Mouse (Mus musculus) heart, adult 2 months (tissue): ENCODE measurements at regions not wholly inside any gene's neighbourhood (a gene's known extent, or its start where the extent isn't known, plus 50 kb on each side); places are given as distances from the start of the nearest gene placed in this dataset.

ENCODE experiments used
- DNase-seq, 2 experiments: peaks; one replicate each; pipeline ENCODE4 v3.0.0; 2021
- H3K27ac ChIP-seq: fragments of 200-600 bp; 2 replicates; pipeline ENCODE4 v1.8.1; 2022
- H3K27me3 ChIP-seq: fragments of 200-500 bp; 2 replicates; pipeline ENCODE4 v1.6.1; 2012; ENCODE audit warnings: mild to moderate bottlenecking, low read length, inconsistent platforms, mixed read lengths; ENCODE audit not compliant: control insufficient read depth, insufficient read depth
- H3K36me3 ChIP-seq: fragments of 200-500 bp; 2 replicates; pipeline ENCODE4 v1.6.1; 2012; ENCODE audit warnings: low read length, inconsistent platforms; ENCODE audit not compliant: control insufficient read depth, insufficient read depth
- H3K4me1 ChIP-seq: fragments of 200-500 bp; 2 replicates; pipeline ENCODE4 v1.6.1; 2011; ENCODE audit warnings: low read length; ENCODE audit not compliant: control insufficient read depth, insufficient read depth
- H3K4me3 ChIP-seq: fragments of 200-600 bp; 2 replicates; pipeline ENCODE4 v1.8.1; 2022
- H3K79me2 ChIP-seq: fragments of 200-500 bp; replicated peaks from 2 replicates; pipeline ENCODE4 v1.6.1; 2012; ENCODE audit warnings: mild to moderate bottlenecking, inconsistent platforms, low read length, moderate library complexity, mixed read lengths; ENCODE audit not compliant: control insufficient read depth, insufficient read depth
- H3K9ac ChIP-seq: fragments of 200-500 bp; 2 replicates; pipeline ENCODE4 v1.6.1; 2012; ENCODE audit warnings: low read depth, mild to moderate bottlenecking, control low read depth, inconsistent platforms, low read length, mixed read lengths
- CTCF ChIP-seq: fragments of 200-600 bp; IDR thresholded peaks from 2 replicates; pipeline ENCODE4 v1.8.1; 2022; ENCODE audit warnings: antibody characterized with exemption, mild to moderate bottlenecking, moderate library complexity
- EP300 ChIP-seq: fragments of 200-500 bp; IDR thresholded peaks from 2 replicates; pipeline ENCODE4 v1.6.1; 2011; ENCODE audit warnings: low read depth, low read length, control low read depth; ENCODE audit not compliant: insufficient read depth
- POLR2A ChIP-seq: fragments of 200-500 bp; IDR thresholded peaks from 2 replicates; pipeline ENCODE4 v1.6.1; 2011; ENCODE audit warnings: mild to moderate bottlenecking, low read depth, low read length, control low read depth; ENCODE audit not compliant: insufficient read depth
- WGBS: fragments of 180-500 bp; shearing (Covaris S2); methylation state at CpG from one replicate; pipeline ENCODE4 v1.1.7; 2018; 5-methylcytosine and 5-hydroxymethylcytosine counted together
- intact Hi-C: fragments of 180-260 bp; cut with DNase I; formaldehyde crosslinking; loops from one replicate; pipeline ENCODE4 v1.15.1; 2025

DNA sequence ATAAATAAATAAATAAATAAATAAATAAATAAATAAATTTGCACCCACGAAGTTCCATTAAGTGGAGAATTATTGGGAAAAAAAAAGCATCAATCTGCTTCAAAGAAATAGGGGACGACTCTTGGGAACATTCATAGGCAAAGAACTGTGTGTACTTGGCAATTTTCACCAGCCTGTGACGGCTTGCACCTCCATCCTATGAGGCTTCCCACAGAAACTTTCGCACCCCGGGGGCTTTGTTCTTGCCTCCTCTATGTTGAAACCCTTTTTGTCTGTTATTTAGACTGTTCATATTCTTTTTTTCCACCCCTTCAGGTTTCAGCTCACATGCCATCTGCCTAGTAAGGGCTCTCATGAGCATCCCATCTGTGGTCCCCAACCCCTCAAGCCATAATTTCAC lies 570.0 kb downstream of the Ttll7 start:
- no peak overlapping the region for H3K9ac ChIP-seq
- intact Hi-C loops = no loop called here
- no peak overlapping the region for H3K4me3 ChIP-seq
- no peaks in the 10 kb centered on the region for H3K36me3 ChIP-seq
- no peaks in the 10 kb centered on the region for H3K27me3 ChIP-seq
- WGBS = 80% methylated on average over 5 of the region's 5 CpGs
- H3K27ac ChIP-seq = no peak overlapping the region
- H3K4me1 ChIP-seq = no peaks in the 10 kb centered on the region
- H3K79me2 ChIP-seq = no peaks in the 10 kb centered on the region
- DNase-seq = no peak
- no peak for TF ChIP-seq EP300
- no peak for TF ChIP-seq CTCF
- TF ChIP-seq POLR2A = no peak

DNA sequence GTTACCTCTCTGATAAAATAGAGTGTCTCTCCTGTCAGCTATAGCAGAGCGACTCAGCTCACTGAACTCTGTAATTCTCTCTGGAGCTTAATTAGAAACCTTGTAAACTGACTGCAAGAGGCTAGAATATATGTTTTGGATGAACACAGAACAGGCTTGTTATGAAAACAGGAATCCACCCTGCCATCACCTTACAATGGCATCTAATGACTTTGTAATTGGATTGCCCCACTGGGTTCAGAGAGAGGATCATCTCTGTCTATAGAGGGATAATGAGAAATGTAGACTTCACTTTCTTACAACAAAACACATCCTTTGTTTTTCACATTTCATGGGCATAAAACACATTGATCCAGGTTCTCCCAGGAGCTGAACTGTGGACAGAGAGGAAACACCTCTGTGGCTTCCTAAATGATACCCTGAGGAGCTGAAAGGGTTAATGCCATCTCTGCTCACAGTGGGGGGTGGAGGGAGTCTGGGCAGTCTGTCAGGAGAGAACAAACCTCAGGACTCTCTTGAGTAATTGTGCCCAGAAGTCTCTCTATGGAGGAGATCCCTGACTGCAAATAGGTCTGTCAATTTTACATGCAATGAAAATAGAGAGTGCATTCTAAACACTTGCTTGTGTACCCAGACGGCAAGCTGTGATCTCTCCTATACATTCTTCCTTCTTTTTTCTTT lies 571.9 kb downstream of the Ttll7 start:
- Histone ChIP-seq H3K9ac (no peak overlapping the region), H3K27me3 (no peaks in the 10 kb centered on the region), H3K4me3 (no peak overlapping the region), H3K4me1 (no peaks in the 10 kb centered on the region), H3K36me3 (no peaks in the 10 kb centered on the region), H3K27ac (no peak overlapping the region), H3K79me2 (no peaks in the 10 kb centered on the region)
- intact Hi-C loops = no loop called here
- TF ChIP-seq POLR2A (no peak), EP300 (no peak), CTCF (no peak)
- WGBS = 72% methylated on average over 2 of the region's 2 CpGs
- DNase-seq = no peak

DNA sequence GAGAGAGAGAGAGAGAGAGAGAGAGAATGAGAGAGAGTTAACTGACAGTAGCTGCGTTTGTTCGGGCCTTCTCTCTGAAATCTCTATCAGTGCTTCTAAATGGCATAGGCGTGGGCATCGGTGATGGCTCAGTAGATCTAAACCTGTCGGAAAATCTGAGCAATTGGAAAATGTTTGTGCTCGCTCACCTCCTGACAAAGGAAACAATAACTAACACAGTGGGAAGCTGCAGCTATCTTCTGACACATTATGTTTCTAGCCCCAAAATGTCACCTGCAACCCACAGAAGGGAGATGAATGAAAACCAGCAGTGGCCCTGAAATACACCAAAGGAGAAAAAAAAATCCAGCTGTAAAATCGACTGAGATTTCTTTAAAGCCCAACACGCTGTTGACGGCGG lies 576.7 kb downstream of the Ttll7 start:
- TF ChIP-seq CTCF (no peak), EP300 (no peak), POLR2A (no peak)
- no peak for DNase-seq
- Histone ChIP-seq H3K4me3 (no peak overlapping the region), H3K9ac (no peak overlapping the region), H3K36me3 (no peaks in the 10 kb centered on the region), H3K79me2 (no peaks in the 10 kb centered on the region), H3K27ac (no peak overlapping the region), H3K27me3 (no peaks in the 10 kb centered on the region), H3K4me1 (no peaks in the 10 kb centered on the region)
- intact Hi-C loops = no loop called here
- 63% methylated on average over 10 of the region's 10 CpGs for WGBS

DNA sequence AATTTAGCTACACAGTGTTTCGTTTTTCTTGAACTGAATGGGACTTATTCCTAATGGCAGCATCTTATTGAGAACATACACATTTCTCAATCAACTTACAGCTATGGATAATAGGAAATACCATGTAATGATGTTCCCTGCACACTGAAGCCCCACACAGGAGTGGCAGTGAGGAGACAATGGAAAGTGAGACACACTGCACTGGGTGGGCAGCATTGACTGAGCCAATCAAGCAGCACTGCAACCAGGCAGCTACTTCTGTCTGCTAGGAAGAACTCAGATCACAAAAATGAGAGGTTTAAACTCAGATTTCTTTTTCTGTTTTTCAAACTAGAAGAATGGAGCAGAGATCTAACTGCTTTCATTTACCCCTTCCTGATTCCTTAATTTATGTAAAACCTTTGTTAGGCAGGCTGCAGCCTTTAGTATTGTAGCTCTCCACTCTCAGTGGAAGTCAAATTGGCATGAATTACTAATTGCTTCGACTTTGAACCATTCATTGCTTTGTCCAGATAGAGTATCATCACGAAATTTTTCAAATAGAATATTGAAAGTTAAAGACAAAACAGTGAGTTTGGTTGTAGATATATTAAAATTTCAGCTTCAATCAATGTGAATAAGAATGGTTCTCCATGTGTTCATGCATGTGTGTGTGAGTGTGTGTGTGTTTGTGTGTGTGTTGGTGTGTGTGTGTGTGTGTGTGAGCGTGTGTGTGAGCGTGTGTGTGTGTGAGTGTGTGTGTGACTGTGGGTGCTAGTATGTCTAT lies 590.9 kb downstream of the Ttll7 start:
- intact Hi-C loops = no loop called here
- Histone ChIP-seq H3K27me3 (no peaks in the 10 kb centered on the region), H3K9ac (no peak overlapping the region), H3K79me2 (no peaks in the 10 kb centered on the region), H3K4me3 (no peak overlapping the region), H3K36me3 (no peaks in the 10 kb centered on the region), H3K27ac (no peak overlapping the region), H3K4me1 (no peaks in the 10 kb centered on the region)
- WGBS = 67% methylated on average over 5 of the region's 5 CpGs
- no peak for DNase-seq
- TF ChIP-seq EP300 (no peak), CTCF (no peak), POLR2A (no peak)

DNA sequence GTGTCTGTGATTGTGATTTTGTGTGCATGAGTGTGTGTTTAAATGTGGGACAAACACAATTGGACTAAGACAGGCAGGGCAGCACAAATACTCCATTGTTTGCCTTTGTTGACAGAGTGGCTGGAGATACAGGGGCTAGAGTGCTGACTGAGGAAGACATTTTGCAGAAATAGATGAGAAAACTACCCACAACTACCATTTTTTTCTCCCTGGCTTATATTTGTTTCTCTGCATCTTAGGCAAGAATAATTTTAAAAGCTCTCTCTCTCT lies 591.5 kb downstream of the Ttll7 start:
- TF ChIP-seq EP300 (no peak), POLR2A (no peak), CTCF (no peak)
- Histone ChIP-seq H3K4me1 (no peaks in the 10 kb centered on the region), H3K27me3 (no peaks in the 10 kb centered on the region), H3K4me3 (no peak overlapping the region), H3K79me2 (no peaks in the 10 kb centered on the region), H3K27ac (no peak overlapping the region), H3K36me3 (no peaks in the 10 kb centered on the region), H3K9ac (no peak overlapping the region)
- intact Hi-C loops = no loop called here
- DNase-seq = no peak

DNA sequence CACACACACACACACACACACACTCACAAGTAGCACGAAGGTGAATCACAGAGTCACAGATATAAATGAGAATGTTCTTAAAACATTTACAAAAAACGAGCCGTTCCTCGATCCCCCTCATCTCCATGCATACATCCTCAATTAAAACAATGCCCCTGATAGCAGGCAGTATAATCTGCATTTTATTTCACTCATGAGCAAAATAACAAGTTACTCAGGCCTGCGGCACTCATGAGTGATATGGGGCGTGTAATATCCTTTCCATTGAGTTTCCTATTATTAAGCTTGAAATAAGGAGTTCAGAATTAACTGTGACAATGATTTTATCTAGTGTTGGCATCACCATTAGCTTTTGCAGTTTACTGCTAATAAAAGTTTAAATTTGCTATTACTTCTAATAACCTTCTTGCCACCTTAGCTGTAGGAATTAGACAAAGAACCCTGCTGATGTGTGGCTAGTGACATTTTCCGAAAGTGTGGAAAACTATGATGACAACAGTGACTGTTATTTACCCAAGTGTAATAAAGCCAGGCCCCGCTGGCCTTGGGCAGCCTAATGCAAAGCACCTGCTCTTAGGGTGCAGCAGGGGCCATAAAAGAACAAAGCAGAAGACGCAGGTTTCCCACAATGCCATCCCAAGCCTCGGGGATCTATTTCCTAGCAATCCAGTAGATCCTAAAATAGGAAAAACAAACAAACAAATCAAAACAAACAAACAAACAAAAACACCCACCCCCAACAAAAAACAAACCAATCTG lies 592.0 kb downstream of the Ttll7 start:
- no peak overlapping the region for H3K9ac ChIP-seq
- no peak overlapping the region for H3K27ac ChIP-seq
- H3K4me3 ChIP-seq = no peak overlapping the region
- H3K79me2 ChIP-seq = no peaks in the 10 kb centered on the region
- intact Hi-C loops = no loop called here
- no peaks in the 10 kb centered on the region for H3K36me3 ChIP-seq
- H3K4me1 ChIP-seq = no peaks in the 10 kb centered on the region
- no peak for TF ChIP-seq EP300
- TF ChIP-seq POLR2A = no peak
- TF ChIP-seq CTCF = no peak
- 83% methylated on average over 10 of the region's 10 CpGs for WGBS
- DNase-seq = no peak
- no peaks in the 10 kb centered on the region for H3K27me3 ChIP-seq
